Mouse (Mus musculus): ENCODE data around the gene Wdr75.

Wdr75 gene

GRCm38 (mm10) chr1:45794969-45795908, at the start of gene Wdr75:
Wdr75 (plus strand) TSS chr1:45795166.
- peak; percentile 97 for DNase-seq

- no peak for DNase-seq
These were observed 39.1 kb upstream of the Wdr75 start for GRCm38 (mm10) chr1:45755902-45756301.

- no peak for DNase-seq
These were observed 38.3 kb upstream of the Wdr75 start for GRCm38 (mm10) chr1:45756707-45757106.

- no peak for DNase-seq
These were observed 37.0 kb upstream of the Wdr75 start for GRCm38 (mm10) chr1:45758011-45758410.

- no peak for DNase-seq
These were observed 34.1 kb upstream of the Wdr75 start for GRCm38 (mm10) chr1:45760667-45761467.

- DNase-seq, result no peak
These were observed 33.5 kb upstream of the Wdr75 start for GRCm38 (mm10) chr1:45761468-45761795.

GRCm38 (mm10) chr1:45765678-45766077, 29.3 kb upstream of the Wdr75 start:
- DNase-seq, result peak; percentile 62

- DNase-seq, result peak; percentile 89
These were observed 28.8 kb upstream of the Wdr75 start for GRCm38 (mm10) chr1:45766123-45766522.

- DNase-seq, result peak; percentile 12
These were observed 27.4 kb upstream of the Wdr75 start for GRCm38 (mm10) chr1:45767533-45767932.

- no peak for DNase-seq
These were observed 25.6 kb upstream of the Wdr75 start for GRCm38 (mm10) chr1:45769321-45769720.

GRCm38 (mm10) chr1:45770051-45770450, 24.9 kb upstream of the Wdr75 start:
- DNase-seq, result no peak

GRCm38 (mm10) chr1:45780606-45781288, 14.2 kb upstream of the Wdr75 start:
- no peak for DNase-seq

- peak; percentile 39 for DNase-seq
These were observed 21.9 kb downstream of the Wdr75 start for GRCm38 (mm10) chr1:45816889-45817288.

GRCm38 (mm10) chr1:45818564-45818963, 23.6 kb downstream of the Wdr75 start:
- DNase-seq, result no peak

GRCm38 (mm10) chr1:45824441-45824840, 29.5 kb downstream of the Wdr75 start:
- DNase-seq, result no peak

- peak; percentile 84 for DNase-seq
These were observed 30.2 kb downstream of the Wdr75 start for GRCm38 (mm10) chr1:45825140-45825539.

GRCm38 (mm10) chr1:45825630-45826029, 30.7 kb downstream of the Wdr75 start:
- no peak for DNase-seq

GRCm38 (mm10) chr1:45826148-45826547, 31.2 kb downstream of the Wdr75 start:
- DNase-seq, result no peak

- no peak for DNase-seq
These were observed 31.8 kb downstream of the Wdr75 start for GRCm38 (mm10) chr1:45826796-45827195.

GRCm38 (mm10) chr1:45830453-45831206, 35.7 kb downstream of the Wdr75 start:
- DNase-seq, result no peak

- DNase-seq, result peak; percentile 14
These were observed 40.5 kb downstream of the Wdr75 start for GRCm38 (mm10) chr1:45835362-45836063.

- DNase-seq, result peak; percentile 80
These were observed 42.8 kb downstream of the Wdr75 start for GRCm38 (mm10) chr1:45837736-45838135.

Data from kidney, postnatal 10 days (tissue).